10 mouse cellular contexts compared by ENCODE assay signal in genomic region chr3:82980818-82981217, GRCm38 (mm10). TPM values are rescaled to one million over a fixed set of nuclear protein-coding genes. Genes with fewer than 3 reads are reported as not detected.
DNase-seq lines count a peak whose midpoint lies in the region; ATAC-seq lines count a peak whose summit lies in the region.
"Had no signal": no experiment of that assay in that cellular context is flagged by ENCODE, and none has a peak within 500 bp of the region (broad histone marks: within the 10 kb centered on the region; RNA-seq: fewer than 3 reads in every experiment).

No protein-coding gene starts in this region.

- no peak for ATAC-seq in erythroid progenitor cell, adult 5-6 weeks (replicated peaks; ENCODE audit: low FRiP score, poor library complexity, severe bottlenecking)
- ATAC-seq: Patski had no signal

- peak; percentile 66 for DNase-seq in kidney, postnatal 10 days
- DNase-seq in kidney, adult 11 months, result no peak
- peak; percentile 60 for DNase-seq in brain, adult 2 months (ENCODE audit: low read depth, low spot score)
- DNase-seq in gastrocnemius, postnatal 10 days, result peak; percentile 34
- peak; percentile 58 for DNase-seq in lung, postnatal 25 days (ENCODE audit: low spot score)
- DNase-seq in right cerebral cortex, postnatal 14 days, result no peak
- DNase-seq: kidney, adult 18-20 months; thymus, adult 18-20 months had no signal

RNA-seq across cellular contexts. Expression of gene Fgg, which starts 26.7 kb away (rescaled TPM):
- under 1 TPM in 1 of 2 experiments, not detected in 1; 0.86 TPM for total RNA-seq in gastrocnemius, postnatal 10 days (2021)
- not detected in 2 replicates for total RNA-seq in erythroid progenitor cell, adult 5-6 weeks (2015; ENCODE audit: low replicate concordance)
- not detected in 2 replicates for total RNA-seq in erythroid progenitor cell, adult 5-6 weeks (2017; ENCODE audit: low replicate concordance)

RNA-seq across cellular contexts. Expression of gene Fga, which starts 45.1 kb away (rescaled TPM):
- total RNA-seq in gastrocnemius, postnatal 10 days (2021), result 1 to 10 TPM in 1 of 2 experiments, not detected in 1; 1.1 TPM
- not detected in 2 replicates for total RNA-seq in erythroid progenitor cell, adult 5-6 weeks (2015; ENCODE audit: low replicate concordance)
- not detected in 2 replicates for total RNA-seq in erythroid progenitor cell, adult 5-6 weeks (2017; ENCODE audit: low replicate concordance)

Comparison
In these comparisons a context has a peak if more than half of its experiments do, and no peak if none do; other contexts are left out.
1. DNase-seq: peak in kidney, postnatal 10 days (single experiment), brain, adult 2 months (single experiment), gastrocnemius, postnatal 10 days (single experiment) and lung, postnatal 25 days (single experiment); none in kidney, adult 11 months (single experiment) and right cerebral cortex, postnatal 14 days (single experiment).